Mouse (Mus musculus) brain, embryonic 18.5 days (tissue): ENCODE measurements around the gene B4galt1.

ENCODE experiments used
- DNase-seq: peaks from one replicate; pipeline ENCODE4 v3.0.0-alpha.2; 2012; ENCODE audit warnings: low read depth, low spot score

The B4galt1 gene

DNA sequence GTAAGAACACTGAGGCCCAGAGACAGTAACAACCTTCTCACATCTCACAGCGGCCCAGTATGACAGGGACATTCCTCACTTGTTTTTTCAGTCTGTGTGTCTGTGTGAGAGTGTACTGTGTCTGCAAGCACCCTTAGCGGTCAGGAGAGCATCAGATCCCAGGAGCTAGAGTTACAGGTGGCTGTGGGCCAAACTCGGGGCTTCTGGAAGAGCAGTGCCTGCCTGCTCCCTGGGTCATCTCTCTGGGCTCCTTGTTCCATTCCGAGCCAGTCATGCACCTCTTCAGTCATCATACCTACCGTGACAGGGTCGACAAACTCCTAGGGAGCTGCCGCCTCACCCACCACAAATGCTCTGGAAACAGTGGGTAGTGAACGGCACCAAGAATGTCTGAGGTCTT is 10.1 kb downstream of the B4galt1 start:
- DNase-seq: no peak

DNA sequence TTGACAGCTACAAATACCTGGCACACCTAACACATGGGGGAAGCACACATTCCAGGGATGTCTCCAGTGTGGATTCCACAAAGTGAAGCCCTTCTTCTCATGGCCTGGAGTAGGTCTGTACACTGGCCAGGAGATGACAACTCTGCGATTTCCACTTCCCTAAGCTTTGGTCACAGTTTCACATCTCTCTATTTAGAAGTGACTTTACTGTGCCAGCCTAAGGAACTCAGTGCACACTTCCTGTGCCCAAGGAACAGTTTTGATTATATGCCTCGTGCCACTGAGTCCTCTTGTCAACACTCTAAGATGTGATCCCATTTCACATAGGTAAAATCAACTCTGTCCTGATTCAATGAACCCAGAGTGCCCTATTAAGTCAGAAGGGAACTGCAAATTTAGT is 13.4 kb downstream of the B4galt1 start:
- DNase-seq: no peak

DNA sequence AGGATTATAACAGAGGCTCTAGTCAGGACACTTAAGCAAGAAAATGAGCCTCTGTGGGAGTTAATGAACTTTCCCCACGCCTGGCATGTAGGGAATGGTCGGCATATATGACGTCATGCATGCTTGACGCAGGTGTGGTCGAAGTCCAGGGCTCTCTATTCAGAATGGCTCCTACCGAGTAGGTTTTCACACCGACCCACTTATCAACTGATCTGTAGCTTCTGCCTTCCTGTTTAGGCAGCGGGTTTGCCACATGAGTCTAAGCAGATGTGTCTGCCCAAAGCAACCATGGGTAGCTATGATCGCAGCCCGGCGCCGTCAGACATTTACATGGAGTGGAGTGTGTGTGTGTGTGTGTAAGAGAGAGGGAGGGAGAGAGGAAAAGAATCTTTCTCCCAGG is 14.6 kb downstream of the B4galt1 start:
- DNase-seq: no peak

DNA sequence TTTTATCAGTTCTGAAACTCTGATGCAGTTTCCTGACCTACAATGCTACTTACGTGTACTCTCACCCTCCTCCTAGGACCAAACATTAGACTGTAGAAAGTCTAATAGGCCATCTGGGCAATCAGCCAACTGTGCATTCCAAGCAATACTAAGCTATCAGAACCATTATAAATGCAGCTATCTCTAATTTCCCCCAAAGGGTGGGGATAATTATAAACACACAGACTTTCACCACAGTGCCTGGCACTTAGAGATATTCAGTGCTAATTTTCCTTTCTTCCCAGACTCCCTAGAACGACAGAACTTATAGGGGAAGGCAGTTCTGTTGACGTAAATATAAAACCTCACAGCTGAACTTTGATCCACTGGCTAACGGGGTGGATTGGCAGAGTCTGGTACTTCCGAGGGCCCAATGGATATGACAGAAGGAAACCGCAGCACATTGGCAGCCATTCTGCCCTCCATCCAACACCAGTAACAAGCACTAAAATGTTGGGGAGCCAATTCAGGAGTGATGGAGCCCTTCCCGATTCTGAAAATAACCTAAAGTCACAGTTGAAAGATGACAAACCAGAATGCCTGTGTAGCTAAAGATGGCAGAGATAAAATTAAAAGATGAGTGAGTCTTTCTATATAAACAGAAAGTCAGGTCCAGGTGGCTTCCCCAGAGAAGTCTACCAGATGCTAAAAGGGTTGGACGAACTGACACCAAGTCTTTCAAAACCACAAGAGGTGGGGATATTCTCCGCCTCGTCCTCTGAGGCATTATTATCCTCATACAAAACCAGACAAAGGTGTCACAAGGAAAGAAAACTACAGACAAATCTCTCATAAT is 16.1 kb downstream of the B4galt1 start:
- no peak for DNase-seq

DNA sequence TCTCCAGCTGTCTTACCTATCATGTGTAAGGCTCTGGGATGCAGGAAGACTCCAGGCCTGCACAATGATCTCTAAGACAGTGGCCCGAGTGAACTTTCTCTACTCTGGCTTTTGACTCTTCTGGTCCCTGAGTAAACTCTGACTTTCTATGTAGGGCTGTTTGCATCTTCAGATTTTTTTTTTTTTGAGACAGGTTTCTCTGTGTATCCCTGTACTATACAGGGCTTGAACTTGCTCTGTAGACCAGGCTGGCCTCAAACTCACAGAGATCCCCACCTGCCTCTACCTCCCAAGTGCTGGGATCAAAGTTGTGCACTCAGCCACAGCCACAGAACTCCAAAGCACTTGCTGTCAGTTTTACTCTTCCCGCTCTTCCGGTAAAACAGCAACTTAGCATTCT is 16.8 kb downstream of the B4galt1 start:
- DNase-seq: no peak

DNA sequence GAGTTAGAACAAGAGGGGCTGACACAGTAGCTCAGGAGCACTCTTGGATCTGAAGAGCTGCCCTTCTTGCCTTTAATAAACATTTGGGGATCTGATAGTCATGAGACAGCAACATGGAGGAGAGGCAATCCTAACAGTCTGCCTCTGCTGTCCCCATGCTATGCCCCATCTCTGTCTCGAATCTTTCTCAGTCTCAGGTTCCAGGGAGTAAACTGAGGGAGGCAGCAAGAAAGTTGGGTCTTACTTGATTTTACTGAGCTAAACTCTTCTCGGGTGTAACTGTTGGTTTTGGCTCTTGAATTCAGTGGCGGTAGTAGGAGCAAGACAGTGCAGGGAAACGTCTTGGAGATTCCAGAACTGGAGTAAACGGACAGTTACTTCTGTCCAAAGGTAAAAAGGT is 18.9 kb downstream of the B4galt1 start:
- DNase-seq: no peak

DNA sequence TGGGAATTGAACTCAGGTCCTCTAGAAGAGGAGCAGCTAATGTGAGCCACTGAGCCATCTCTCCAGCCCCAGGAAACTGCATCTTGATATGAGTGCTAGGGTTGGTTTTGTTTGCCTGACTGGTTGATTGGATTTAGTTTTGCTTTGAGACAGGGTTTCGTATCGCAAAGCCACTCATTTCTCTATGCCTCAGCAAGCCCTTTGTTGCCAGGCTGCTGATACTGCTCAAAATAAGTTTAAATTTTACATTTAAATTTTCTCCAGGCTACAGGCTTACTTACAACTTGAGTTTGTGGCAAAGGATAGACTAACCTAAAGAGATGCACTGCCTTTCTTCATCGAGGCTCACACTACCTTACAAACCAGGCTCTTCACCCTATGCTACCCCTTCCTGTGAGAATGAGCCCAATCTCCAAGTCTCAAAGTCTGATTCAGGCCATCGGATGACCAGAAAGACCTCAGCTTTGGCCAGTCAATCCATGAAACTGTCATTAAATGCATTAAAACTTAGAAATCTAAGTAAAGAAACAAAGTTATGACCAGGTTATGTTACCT is 19.5 kb downstream of the B4galt1 start:
- DNase-seq: no peak

DNA sequence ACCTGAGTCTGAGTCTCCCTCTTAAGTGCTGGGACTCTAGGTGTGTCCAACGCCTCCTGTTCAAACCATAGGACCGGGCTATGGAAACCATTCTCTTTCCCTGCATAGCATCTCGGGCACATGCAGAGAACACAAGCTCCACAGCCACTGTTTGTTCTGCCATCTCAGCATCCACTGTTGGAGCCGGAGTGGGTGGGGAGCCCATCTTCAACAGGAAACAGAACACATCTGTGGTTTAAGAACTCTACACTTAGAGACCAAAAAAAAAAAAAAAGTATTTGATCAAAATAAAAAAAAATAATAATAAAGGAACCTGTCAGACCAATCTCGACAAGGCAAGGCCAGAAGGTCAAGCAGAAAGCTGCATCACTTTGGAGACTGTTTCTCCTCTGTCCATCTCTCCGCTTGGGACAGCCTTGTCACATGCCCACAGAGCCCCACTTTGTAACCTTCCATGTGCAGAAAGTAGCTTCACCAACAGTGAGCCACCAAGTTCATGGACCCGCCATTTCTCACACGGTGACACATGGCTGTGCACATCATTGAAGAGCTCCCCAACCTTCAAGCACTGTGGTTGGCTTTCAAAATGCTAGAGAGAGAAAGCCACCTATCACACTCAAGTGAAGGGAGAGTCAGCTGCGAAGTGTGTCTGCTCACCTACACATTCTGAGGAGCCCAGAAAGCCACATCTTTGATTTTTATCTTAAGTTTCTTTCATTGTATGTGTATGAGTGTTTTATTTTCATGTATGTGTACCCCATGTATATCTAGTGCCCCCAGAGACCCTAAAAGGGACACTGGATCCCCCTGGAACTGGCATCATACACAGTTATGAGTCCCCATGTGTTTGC is 20.2 kb downstream of the B4galt1 start:
- DNase-seq: no peak

DNA sequence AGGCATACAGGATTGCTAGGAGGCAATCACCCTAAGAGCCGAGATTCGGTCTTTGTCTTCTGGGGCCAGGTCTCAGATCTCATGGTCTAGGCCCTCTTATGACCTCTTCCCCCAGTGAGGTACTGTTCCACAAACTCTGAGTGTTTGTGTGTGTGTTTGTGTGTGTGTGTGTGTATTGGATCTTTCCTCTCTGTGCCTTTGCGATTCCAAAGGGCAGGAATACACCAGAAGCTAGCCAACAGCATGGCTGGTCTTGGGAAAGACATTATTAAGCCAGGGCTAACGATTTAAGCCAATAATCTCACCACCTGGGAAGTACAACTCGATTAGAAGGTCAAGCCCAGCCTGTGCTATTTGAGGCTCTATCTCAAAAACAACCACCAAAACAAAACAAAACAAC is 23.3 kb downstream of the B4galt1 start:
- DNase-seq: no peak

DNA sequence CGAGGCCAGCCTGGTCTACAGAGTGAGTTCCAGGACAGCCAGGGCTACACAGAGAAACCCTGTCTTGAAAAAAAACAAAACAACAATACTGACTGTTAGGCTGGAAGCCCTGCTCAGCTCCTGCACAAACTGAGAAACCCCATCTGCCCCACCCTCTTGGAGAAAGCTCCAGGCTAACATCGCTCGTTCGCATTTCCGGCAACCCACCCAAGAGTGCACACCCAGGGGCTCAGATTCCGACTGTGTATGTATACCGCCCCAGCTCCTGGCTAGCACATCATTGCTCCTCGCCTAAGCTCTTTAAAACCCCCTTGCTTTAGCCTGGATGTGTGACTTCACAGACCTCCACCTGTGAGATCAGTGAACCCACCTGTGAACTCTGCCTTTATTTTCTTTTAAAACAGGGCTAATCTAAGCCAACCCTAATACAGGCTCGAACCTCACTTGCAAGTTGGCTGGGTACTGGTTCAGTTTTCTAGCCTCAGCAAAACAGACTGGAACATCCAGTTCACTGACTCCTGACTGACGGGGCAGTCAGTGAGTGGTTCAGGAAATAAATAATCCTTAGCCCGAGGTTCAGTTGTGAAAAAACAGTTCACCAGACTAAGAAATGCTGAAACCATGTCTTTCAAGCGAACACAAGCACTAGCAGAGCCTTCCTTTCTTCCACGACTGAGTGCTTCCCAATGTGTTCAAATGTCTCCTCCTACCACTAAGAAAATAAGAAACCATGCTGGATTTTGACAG is 24.0 kb downstream of the B4galt1 start:
- DNase-seq: no peak

DNA sequence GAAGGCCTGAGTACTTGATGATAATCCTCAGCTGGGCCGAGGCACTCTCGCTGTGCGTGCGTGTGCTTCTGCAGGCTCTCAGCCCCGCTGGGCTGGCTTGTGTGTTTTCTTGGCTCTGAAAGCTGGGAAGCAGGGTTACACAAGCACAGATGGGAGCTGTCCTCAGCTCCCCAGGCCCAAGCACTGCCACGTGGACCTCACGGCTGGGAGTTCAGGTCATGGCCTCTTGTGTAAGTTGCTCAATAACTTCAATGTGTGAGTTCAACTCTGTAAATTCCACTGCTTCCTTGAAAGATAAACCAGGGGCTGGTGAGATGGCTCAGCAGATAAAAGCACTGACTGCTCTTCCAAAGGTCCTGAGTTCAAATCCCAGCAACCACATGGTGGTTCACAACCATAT is 24.9 kb downstream of the B4galt1 start:
- DNase-seq: no peak

DNA sequence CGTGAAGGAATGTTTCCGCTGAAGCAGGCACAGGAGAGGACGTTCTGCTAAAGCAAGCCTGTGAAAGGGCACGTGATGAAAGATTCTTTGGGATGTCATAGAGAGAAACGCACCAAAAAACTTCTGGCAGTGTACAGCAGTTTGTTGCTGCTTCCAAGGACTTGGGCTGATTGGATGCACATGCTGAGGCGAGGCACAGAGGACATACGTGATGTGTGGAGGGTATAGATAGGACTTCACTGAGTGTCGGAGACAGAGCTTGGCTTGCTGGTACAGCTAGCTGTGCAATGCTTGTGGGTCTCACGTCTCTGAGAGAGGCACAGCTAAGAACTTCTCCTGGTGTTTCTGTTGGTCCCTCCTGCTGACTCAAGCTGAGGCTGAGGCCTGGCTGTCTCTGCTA is 25.9 kb downstream of the B4galt1 start:
- DNase-seq: no peak

DNA sequence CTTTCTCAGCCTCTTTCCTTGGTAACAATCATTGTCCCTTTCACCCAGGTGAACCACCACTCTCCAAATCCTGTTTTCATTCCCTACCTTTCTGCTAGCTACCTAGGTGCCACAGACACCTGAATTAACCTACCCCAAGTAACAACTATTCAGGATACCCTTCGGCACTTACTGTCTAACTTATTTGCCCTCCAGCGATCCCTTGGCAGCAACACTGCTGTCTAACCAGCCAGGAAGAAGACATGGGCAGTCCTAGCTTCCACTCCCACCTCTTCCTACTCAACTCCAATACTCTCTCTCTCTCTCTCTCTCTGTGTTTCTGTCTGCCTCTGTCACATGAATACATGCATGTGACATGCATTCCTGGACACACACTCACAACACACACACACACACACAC is 27.0 kb downstream of the B4galt1 start:
- no peak for DNase-seq

DNA sequence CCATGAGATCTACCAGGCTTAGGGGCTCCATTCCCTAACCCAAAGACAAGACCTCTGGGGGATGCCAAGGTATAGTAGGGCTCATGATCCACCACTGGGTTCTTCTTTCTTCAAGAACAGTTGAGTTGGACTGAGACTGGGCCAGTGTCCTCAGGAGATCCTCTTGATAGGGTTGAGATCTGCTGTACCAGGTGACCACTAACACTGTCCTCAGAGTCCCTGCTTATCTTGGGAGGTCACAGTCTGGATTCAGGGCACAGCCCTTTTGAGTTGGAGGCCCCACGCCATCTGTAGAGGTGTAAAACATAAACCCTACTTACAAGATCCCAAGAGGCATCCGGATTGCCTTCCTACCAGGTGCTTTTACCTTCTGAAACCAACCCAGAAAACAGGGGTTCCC is 27.8 kb downstream of the B4galt1 start:
- DNase-seq: no peak

DNA sequence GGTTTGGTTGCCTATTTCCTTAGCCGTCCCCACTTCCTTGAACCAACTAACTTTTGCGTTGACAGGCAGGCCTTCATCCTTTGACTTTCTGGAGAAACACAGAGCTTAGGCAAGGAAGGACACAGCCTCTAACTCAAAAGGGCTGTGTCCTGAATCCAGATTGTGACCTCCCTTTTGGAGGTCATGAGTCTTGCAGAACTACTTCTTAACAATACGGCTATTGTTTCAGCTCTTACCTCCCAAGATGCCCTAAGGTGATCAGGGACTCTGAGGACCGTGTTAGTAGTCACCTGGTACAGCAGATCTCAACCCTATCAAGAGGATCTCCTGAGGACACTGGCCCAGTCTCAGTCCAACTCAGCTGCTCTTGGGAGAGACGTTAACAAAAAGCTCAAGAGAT is 28.7 kb downstream of the B4galt1 start:
- no peak for DNase-seq

DNA sequence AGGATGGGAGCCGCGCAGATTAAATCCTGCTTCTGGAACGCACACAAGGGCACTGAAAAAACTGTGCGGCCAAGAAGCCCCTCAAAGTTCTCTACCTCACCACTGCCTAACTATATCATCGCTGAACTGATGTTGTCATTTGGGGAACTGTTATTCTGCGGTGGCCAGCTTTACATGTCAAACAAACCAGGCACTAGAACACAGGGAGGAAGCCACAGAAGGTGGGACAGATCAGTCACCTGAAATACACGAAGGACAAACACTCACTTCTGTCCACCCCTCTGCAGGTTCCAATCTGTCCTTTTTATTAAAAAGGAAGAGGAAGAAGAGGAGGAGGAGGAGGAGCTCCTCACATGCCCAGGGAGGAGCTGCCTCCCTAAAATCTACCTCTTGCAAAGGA is 29.3 kb downstream of the B4galt1 start:
- DNase-seq: no peak

DNA sequence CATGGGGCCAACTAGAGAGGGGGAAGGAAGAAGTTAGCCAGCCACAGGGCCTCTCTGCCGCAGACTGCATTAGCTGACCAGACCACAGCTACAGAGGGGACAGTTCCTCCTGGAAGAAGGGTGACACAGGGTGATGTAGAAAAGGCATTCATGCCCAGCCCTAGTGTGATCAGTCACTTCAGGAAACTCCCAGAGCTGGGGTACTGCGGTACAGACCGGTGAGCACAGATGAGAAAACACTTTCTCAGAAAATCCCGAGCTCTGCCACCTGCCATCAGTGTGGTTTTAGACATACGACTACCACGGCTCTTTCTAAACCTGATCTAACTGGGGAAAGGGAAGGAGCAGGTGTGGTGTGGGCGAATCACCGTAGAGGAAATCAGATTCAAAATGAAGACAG is 30.1 kb downstream of the B4galt1 start:
- no peak for DNase-seq

DNA sequence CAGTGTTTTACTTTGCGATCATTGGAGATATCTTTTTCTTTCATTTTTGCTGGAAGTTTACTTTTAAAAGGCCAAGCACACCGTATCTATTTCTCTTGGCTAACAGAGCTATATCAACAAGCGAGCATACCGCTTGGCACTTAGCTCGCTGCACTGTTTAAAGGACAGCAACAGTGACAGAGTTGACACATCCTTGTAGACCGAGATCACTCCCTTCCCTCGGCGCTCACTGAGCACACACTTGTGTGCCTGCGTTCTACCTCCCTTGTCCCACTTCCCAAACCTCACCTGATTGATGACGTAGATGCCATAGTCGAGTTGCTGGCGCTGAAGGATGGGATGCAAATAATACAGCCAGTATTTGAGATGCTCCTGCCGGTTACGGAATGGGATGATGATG is 30.7 kb downstream of the B4galt1 start:
- DNase-seq: no peak

DNA sequence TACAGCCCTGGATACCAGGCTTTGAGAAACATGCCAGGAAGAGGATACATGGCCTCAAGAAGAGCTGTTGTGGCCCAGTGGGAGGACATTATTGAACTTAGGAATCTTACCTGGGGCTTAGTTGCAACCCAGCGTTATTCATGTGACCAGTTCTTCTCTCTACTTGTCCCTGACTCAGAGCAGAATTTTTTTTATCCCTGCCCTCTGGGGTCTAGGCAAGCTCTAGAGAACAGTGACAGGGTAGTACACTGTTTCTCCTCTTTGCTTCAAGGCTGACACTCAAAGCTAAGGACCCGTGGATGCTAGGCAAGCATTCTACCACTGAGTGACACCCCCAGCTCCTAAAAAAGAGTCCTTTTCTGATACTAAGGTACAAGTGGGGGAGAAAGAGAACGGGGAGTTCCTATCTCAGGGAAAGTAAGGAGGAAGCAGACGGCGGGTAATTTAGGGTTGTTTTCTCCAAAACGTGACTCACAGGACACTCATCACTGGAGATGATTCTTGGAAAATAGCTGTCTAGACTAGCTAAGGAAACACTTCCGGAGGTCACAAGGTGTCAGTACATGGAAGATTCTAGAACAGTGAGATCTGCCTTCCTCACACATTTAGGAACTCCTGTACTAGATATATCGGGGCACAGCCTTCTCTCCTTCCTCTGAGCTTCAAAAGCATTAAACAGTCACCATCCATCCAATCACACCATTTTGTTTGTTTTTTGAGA is 32.3 kb downstream of the B4galt1 start:
- DNase-seq: no peak

DNA sequence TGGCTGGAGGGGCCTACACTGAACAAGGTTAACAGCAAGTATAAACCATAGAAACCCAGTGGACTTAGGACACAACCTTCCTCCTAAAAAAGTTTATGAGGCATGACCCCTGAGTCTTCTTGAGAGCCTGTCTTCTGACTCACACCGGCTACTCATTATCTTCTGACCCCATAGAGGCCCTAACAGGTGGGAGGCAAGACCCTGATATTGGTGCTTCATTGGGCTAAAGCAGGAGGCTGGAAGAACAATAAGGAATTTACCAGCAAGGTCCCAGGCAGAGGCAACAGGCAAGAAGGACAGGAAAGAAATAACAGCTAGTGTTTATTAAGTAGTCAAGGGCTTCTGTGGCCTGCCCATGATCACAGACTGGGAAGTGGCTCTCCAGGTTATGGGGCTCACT is 32.9 kb downstream of the B4galt1 start:
- DNase-seq: no peak

DNA sequence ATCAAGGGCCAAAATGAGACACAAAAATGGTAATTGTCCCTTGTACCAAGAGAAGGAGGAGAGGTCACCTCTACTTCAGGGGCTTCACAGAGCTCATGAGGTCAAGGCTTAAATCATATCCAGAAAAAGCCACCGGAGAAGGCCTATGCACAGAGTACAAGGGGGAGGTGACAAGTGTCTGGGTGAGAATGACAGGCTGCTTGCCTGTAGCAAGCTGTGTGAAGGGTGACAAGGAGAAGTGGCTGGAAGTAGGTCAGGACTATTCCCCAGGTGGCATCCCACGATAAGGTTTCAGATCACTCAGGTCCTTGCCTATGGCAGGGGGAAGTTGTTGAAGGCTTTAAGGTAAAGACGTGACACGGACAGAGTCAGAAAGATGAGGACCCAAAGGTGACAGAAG is 33.8 kb downstream of the B4galt1 start:
- DNase-seq: no peak
